ENCODE assay signal across 8 mouse cellular contexts in the genomic region with DNA sequence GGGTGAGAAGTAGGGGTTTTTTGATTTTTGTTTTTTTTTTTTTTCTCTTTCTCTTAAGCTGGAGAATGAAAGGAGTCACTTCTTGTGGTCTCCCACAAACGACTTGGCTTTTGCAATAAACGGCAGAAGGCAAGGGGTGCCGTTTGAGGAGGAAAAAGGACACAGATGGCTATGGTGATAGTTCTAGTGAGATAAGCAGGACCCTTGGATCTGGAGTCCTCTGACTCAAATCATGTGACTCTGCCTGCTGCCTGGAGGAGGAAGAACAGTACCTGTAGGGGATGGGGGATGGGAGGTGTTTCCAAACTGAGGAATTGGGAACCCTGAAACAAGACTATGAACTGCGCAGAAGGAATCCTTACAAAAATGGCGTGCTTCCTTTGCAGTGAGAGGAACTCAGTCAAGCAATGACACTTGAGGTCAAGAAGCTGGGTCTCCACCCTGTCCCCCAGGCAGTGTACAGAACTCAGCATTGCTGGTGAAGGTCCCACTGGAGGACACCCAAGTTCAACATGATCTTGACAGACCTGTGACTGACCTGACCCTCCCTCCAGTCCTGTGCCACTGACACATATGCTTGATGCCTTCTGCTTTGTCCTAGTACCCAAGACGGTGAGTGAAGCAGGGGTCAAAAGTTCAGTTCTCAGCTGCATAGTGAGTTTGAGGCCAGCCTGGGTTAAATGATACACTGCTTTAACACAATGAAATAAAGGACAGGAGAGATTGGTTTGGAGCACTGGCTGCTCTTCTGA. TPM values are rescaled to one million over a fixed set of nuclear protein-coding genes. Genes with fewer than 3 reads are reported as not detected.
A peak's percentile ranks its signal among the peaks of the same experiment; 100 is the strongest.
DNase-seq lines count a peak whose midpoint lies in the region; ATAC-seq and TF ChIP-seq lines count a peak whose summit lies in the region.

No protein-coding gene starts in this region.

- H3K36me3 ChIP-seq in lung, postnatal 0 days (ENCODE audit: insufficient read depth, low read length) = peaks cover 17% of the 10 kb centered on the region; the same call in 1 of the 2 replicates
- H3K36me3 ChIP-seq in intestine, embryonic 16.5 days (ENCODE audit: control insufficient read depth, insufficient read depth, low read length) = peaks cover 17% of the 10 kb centered on the region
- peaks cover 24% of the 10 kb centered on the region for H3K36me3 ChIP-seq in myocyte (ENCODE audit: control insufficient read depth, insufficient read depth)

- H3K27ac ChIP-seq in lung, postnatal 0 days (ENCODE audit: low read length) = peak overlapping the region; percentile 58; the same call in 1 of the 2 replicates
- peak overlapping the region; percentile 93 for H3K27ac ChIP-seq in intestine, embryonic 16.5 days (ENCODE audit: low read length)

- H3K9ac ChIP-seq in lung, postnatal 0 days (replicated peaks; ENCODE audit: low read depth) = 0 out of 2 replicates have a peak overlapping the region, but pooled peaks have one; percentile 23
- peak overlapping the region; percentile 80 for H3K9ac ChIP-seq in intestine, embryonic 16.5 days (ENCODE audit: low read depth, low read length)

- ATAC-seq in CD4-positive, CD25-positive, alpha-beta regulatory T cell, adult 4 months = no peak
- ATAC-seq in lung, postnatal 0 days = no peak
- no peak for ATAC-seq in intestine, embryonic 16.5 days

- no peaks in the 10 kb centered on the region for H3K27me3 ChIP-seq in lung, postnatal 0 days (replicated peaks; ENCODE audit: insufficient read depth, low read length)
- H3K27me3 ChIP-seq in intestine, embryonic 16.5 days (replicated peaks; ENCODE audit: control insufficient read depth, insufficient read depth, low read length) = no peaks in the 10 kb centered on the region
- H3K27me3 ChIP-seq in myocyte (ENCODE audit: control insufficient read depth, insufficient read depth, insufficient read length) = no peaks in the 10 kb centered on the region

- H3K4me1 ChIP-seq in lung, postnatal 0 days (ENCODE audit: insufficient read depth, low read depth, low read length) = peaks cover 7% of the 10 kb centered on the region; the same call in 1 of the 2 replicates
- peaks cover 7% of the 10 kb centered on the region for H3K4me1 ChIP-seq in lung, adult 2 months (ENCODE audit: control insufficient read depth, insufficient read depth, low read length)
- H3K4me1 ChIP-seq in intestine, embryonic 16.5 days (ENCODE audit: control insufficient read depth, insufficient read depth, low read length) = peaks cover 27% of the 10 kb centered on the region

- peak overlapping the region; percentile 67 for H3K4me2 ChIP-seq in lung, postnatal 0 days (replicated peaks; ENCODE audit: low read depth, low read length)
- H3K4me2 ChIP-seq in intestine, embryonic 16.5 days (ENCODE audit: low read depth, low read length) = peak overlapping the region; percentile 71
- H3K4me2 ChIP-seq in myocyte (ENCODE audit: low read depth) = peak overlapping the region; percentile 99

- peaks cover 15% of the 10 kb centered on the region for H3K79me2 ChIP-seq in myocyte (ENCODE audit: control insufficient read depth, insufficient read depth)

- no peak for TF ChIP-seq POLR2A in lung, adult 2 months (IDR thresholded peaks at IDR 0.05; ENCODE audit: borderline replicate concordance, extremely low read depth, low read depth, low read length)
- no peak for TF ChIP-seq POLR2A in myocyte (IDR thresholded peaks at IDR 0.05; ENCODE audit: insufficient read length, low read depth)

- 40% methylated on average over 6 of the region's 6 CpGs for WGBS in lung, postnatal 0 days
- WGBS in lung, adult 2 months = 40% methylated on average over 6 of the region's 6 CpGs
- 41% methylated on average over 6 of the region's 6 CpGs for WGBS in intestine, embryonic 16.5 days

- H3ac ChIP-seq in myocyte (ENCODE audit: control insufficient read depth, insufficient read length) = peak overlapping the region; percentile 51

- peak; percentile 48 for DNase-seq in CD4-positive, CD25-positive, alpha-beta regulatory T cell, adult 2 months (ENCODE audit: low read depth, low spot score)
- DNase-seq in lung, postnatal 0 days (ENCODE audit: low spot score) = no peak
- DNase-seq in lung, adult 2 months = no peak
- no peak for DNase-seq in adrenal gland, postnatal 4 days (ENCODE audit: low spot score in 2 of 2)
- no peak for DNase-seq in frontal cortex, postnatal 25 days (ENCODE audit: low spot score in 2 of 2)

- no peak for TF ChIP-seq EP300 in lung, postnatal 0 days (IDR thresholded peaks at IDR 0.05)

- peak overlapping the region; percentile 48; the same call in 1 of the 2 replicates for H3K4me3 ChIP-seq in lung, postnatal 0 days (ENCODE audit: low read depth, low read length)
- H3K4me3 ChIP-seq in lung, adult 2 months (replicated peaks; ENCODE audit: extremely low read depth, low read depth, low read length) = no peak overlapping the region
- peak overlapping the region; percentile 62 for H3K4me3 ChIP-seq in intestine, embryonic 16.5 days (ENCODE audit: low read length)
- peak overlapping the region; percentile 98 for H3K4me3 ChIP-seq in myocyte

- no peaks in the 10 kb centered on the region for H3K9me3 ChIP-seq in lung, postnatal 0 days (ENCODE audit: low read length)
- H3K9me3 ChIP-seq in intestine, embryonic 16.5 days (ENCODE audit: control insufficient read depth, low read length) = no peaks in the 10 kb centered on the region

- no peak for TF ChIP-seq CTCF in lung, postnatal 0 days (IDR thresholded peaks at IDR 0.05)
- TF ChIP-seq CTCF in lung, adult 2 months (IDR thresholded peaks at IDR 0.05; ENCODE audit: insufficient read depth, low read length) = no peak

TF ChIP-seq in myocyte, 11 proteins besides CTCF, POLR2A, EP300 and RAD21:
- no peak for TF ChIP-seq MYOD1 (IDR thresholded peaks at IDR 0.05; ENCODE audit: control insufficient read depth in 1 of 3, insufficient read length in 2 of 3, low read depth in 2 of 3)

RNA-seq across cellular contexts. Expression of a gene that starts 1.1 kb away (rescaled TPM):
- polyA plus RNA-seq in CD4-positive, CD25-positive, alpha-beta regulatory T cell, adult 4 months (2017; shearing (Covaris generic)) = 100 to 1,000 TPM; 250 to 281 TPM
- 318 and 405 TPM in 2 replicates for polyA plus RNA-seq in lung, postnatal 0 days (2015; fragmentation: Nextera tagmentation; extraction: Ambion mirVana)
- polyA plus RNA-seq in lung, adult 2 months (2012; rRNA removed) = 152 and 189 TPM in 2 replicates
- 1,204 and 1,241 TPM in 2 replicates for polyA plus RNA-seq in intestine, embryonic 16.5 days (2015; fragmentation: Nextera tagmentation; extraction: Ambion mirVana)
- 385 TPM for polyA plus RNA-seq in myocyte (2012; fragmentation: generic; extraction: Trizol)
- 100 to 1,000 TPM; 480 to 531 TPM for total RNA-seq in adrenal gland, postnatal 4 days (2021)

RNA-seq across cellular contexts. Expression of a gene that starts 7.4 kb away (rescaled TPM):
- 100 to 1,000 TPM; 139 to 160 TPM for polyA plus RNA-seq in CD4-positive, CD25-positive, alpha-beta regulatory T cell, adult 4 months (2017; shearing (Covaris generic))
- 77.9 and 85.7 TPM in 2 replicates for polyA plus RNA-seq in lung, postnatal 0 days (2015; fragmentation: Nextera tagmentation; extraction: Ambion mirVana)
- 72.6 and 75.9 TPM in 2 replicates for polyA plus RNA-seq in lung, adult 2 months (2012; rRNA removed)
- 109 and 115 TPM in 2 replicates for polyA plus RNA-seq in intestine, embryonic 16.5 days (2015; fragmentation: Nextera tagmentation; extraction: Ambion mirVana)
- polyA plus RNA-seq in myocyte (2012; fragmentation: generic; extraction: Trizol) = 139 TPM
- total RNA-seq in adrenal gland, postnatal 4 days (2021) = 10 to 100 TPM; 86.4 to 93.8 TPM

RNA-seq across cellular contexts. Expression of a gene that starts 8.9 kb away (rescaled TPM):
- 100 to 1,000 TPM in 1 of 2 experiments, 10 to 100 TPM in 1; 67.4 to 122 TPM for polyA plus RNA-seq in CD4-positive, CD25-positive, alpha-beta regulatory T cell, adult 4 months (2017; shearing (Covaris generic))
- 44.0 and 44.6 TPM in 2 replicates for polyA plus RNA-seq in lung, postnatal 0 days (2015; fragmentation: Nextera tagmentation; extraction: Ambion mirVana)
- 33.8 and 42.4 TPM in 2 replicates for polyA plus RNA-seq in lung, adult 2 months (2012; rRNA removed)
- polyA plus RNA-seq in intestine, embryonic 16.5 days (2015; fragmentation: Nextera tagmentation; extraction: Ambion mirVana) = 86.0 and 91.7 TPM in 2 replicates
- 73.3 TPM for polyA plus RNA-seq in myocyte (2012; fragmentation: generic; extraction: Trizol)
- 10 to 100 TPM; 61.0 to 63.6 TPM for total RNA-seq in adrenal gland, postnatal 4 days (2021)

RNA-seq across cellular contexts. Expression of a gene that starts 16.5 kb away (rescaled TPM):
- polyA plus RNA-seq in CD4-positive, CD25-positive, alpha-beta regulatory T cell, adult 4 months (2017; shearing (Covaris generic)) = 10 to 100 TPM; 14.3 to 16.4 TPM
- 24.4 and 24.8 TPM in 2 replicates for polyA plus RNA-seq in lung, postnatal 0 days (2015; fragmentation: Nextera tagmentation; extraction: Ambion mirVana)
- polyA plus RNA-seq in lung, adult 2 months (2012; rRNA removed) = 21.3 and 31.7 TPM in 2 replicates
- 61.8 and 63.4 TPM in 2 replicates for polyA plus RNA-seq in intestine, embryonic 16.5 days (2015; fragmentation: Nextera tagmentation; extraction: Ambion mirVana)
- polyA plus RNA-seq in myocyte (2012; fragmentation: generic; extraction: Trizol) = 21.8 TPM
- total RNA-seq in adrenal gland, postnatal 4 days (2021) = 10 to 100 TPM; 46.9 to 48.0 TPM

RNA-seq across cellular contexts. Expression of a gene that starts 24.1 kb away (rescaled TPM):
- polyA plus RNA-seq in CD4-positive, CD25-positive, alpha-beta regulatory T cell, adult 4 months (2017; shearing (Covaris generic)) = 1 to 10 TPM; 6.5 to 9.0 TPM
- 11.1 and 11.4 TPM in 2 replicates for polyA plus RNA-seq in lung, postnatal 0 days (2015; fragmentation: Nextera tagmentation; extraction: Ambion mirVana)
- 1.5 and 1.8 TPM in 2 replicates for polyA plus RNA-seq in lung, adult 2 months (2012; rRNA removed)
- 39.5 and 45.4 TPM in 2 replicates for polyA plus RNA-seq in intestine, embryonic 16.5 days (2015; fragmentation: Nextera tagmentation; extraction: Ambion mirVana)
- 2.3 TPM for polyA plus RNA-seq in myocyte (2012; fragmentation: generic; extraction: Trizol)
- 10 to 100 TPM; 20.0 to 22.5 TPM for total RNA-seq in adrenal gland, postnatal 4 days (2021)
